Mouse (Mus musculus): ENCODE data around the gene Umad1. TPM values are rescaled to one million over a fixed set of nuclear protein-coding genes. Genes with fewer than 3 reads are reported as not detected.

The Umad1 gene
- polyA plus RNA-seq, 1 experiment from 2014 or later = 28.3 TPM

DNA sequence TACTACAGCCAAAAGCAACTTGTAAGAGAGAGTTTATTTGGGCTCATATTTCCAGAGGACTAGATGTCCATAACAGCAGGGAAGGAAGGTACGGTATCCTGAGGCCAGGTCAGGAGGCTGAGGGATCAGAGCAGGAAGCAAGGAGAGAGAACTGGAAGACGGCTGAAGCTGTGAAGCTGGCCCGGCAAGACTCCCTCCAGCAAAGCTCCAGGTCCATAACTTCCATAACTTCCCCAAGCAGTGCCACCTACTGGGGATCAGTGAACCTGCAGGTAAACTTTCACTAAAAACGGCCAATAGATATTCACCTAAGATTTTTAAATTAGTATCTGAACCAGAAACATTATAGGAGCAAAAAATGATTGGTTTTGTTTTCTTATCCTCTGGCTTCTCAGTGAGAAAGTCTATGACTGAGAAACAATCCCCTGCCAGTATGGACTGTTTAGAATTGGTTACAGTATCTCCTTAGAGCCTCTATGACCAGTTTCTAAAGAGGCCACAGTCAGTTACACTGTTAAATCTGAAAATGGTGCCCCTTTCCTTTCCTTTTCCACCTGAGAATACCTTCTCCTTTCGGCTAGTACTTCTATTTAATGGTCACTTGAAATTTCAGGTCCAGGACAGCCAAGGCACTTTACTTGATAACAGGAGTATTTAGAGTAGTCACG is 15.4 kb downstream of the Umad1 start:
- Histone ChIP-seq H3K27me3 (ENCODE audit: control insufficient read depth, insufficient read depth, low read length) (no peaks in the 10 kb centered on the region), H3K9ac (replicated peaks; ENCODE audit: low read depth, low read length) (no peak overlapping the region), H3K4me2 (replicated peaks; ENCODE audit: low read depth, low read length) (no peak overlapping the region), H3K4me3 (ENCODE audit: low read depth, low read length) (no peak overlapping the region), H3K9me3 (ENCODE audit: control insufficient read depth, low read depth, low read length) (no peaks in the 10 kb centered on the region), H3K4me1 (ENCODE audit: control insufficient read depth, insufficient read depth, low read length) (no peaks in the 10 kb centered on the region), H3K27ac (ENCODE audit: low read length) (no peak overlapping the region), H3K36me3 (ENCODE audit: control insufficient read depth, insufficient read depth, low read length) (no peaks in the 10 kb centered on the region)
- no peak for ATAC-seq (ENCODE audit: insufficient number of reproducible peaks, insufficient read depth, low FRiP score, low read depth)
- WGBS = 40% methylated on average over 6 of the region's 6 CpGs

DNA sequence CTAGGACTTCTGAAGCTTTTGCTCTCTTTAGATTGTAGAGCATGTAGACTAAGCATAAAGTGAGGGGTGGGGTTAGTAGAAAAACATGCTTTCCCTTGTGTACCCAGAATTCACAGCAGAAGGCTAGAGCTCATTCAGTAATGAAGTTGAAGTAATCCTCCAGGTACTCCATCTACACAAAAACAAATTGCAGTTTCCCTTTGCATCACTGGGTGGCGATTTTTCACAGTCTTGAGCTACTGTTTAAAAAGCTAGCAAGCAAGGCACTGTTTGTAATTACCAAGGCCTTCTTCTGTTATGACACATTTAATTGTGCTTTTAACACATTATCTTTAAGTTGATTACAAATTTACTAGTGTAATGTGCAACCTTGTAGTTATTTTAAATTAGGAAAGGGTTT is 16.0 kb downstream of the Umad1 start:
- H3K4me2 ChIP-seq (replicated peaks; ENCODE audit: low read depth, low read length) = no peak overlapping the region
- no peak overlapping the region for H3K27ac ChIP-seq (ENCODE audit: low read length)
- no peaks in the 10 kb centered on the region for H3K9me3 ChIP-seq (ENCODE audit: control insufficient read depth, low read depth, low read length)
- WGBS = 10% methylated on average over 1 of the region's 1 CpGs
- H3K9ac ChIP-seq (replicated peaks; ENCODE audit: low read depth, low read length) = no peak overlapping the region
- H3K27me3 ChIP-seq (ENCODE audit: control insufficient read depth, insufficient read depth, low read length) = no peaks in the 10 kb centered on the region
- no peaks in the 10 kb centered on the region for H3K4me1 ChIP-seq (ENCODE audit: control insufficient read depth, insufficient read depth, low read length)
- ATAC-seq (ENCODE audit: insufficient number of reproducible peaks, insufficient read depth, low FRiP score, low read depth) = no peak
- H3K4me3 ChIP-seq (ENCODE audit: low read depth, low read length) = no peak overlapping the region
- no peaks in the 10 kb centered on the region for H3K36me3 ChIP-seq (ENCODE audit: control insufficient read depth, insufficient read depth, low read length)

DNA sequence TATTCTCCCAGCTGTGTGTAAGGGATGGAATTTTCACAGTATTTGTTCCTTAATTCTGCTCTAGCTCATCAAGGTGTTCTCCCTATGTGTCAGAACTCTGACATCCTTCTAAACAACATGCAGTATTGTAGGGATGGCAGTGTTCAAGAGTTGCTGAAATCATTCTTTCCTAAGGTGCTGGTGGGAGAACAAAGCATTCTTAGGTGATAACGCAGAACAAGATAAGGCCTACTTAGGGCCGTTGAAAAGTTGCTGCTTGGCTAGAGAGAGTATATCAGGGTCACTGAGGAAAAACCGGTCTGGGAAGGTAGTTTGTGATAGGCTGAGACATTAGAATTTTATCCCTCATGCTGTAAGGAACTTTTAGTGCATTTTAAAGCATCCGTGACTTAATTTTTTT is 17.3 kb downstream of the Umad1 start:
- no peak overlapping the region for H3K4me2 ChIP-seq (replicated peaks; ENCODE audit: low read depth, low read length)
- H3K36me3 ChIP-seq (ENCODE audit: control insufficient read depth, insufficient read depth, low read length) = no peaks in the 10 kb centered on the region
- H3K4me3 ChIP-seq (ENCODE audit: low read depth, low read length) = no peak overlapping the region
- H3K9ac ChIP-seq (replicated peaks; ENCODE audit: low read depth, low read length) = no peak overlapping the region
- H3K27ac ChIP-seq (ENCODE audit: low read length) = no peak overlapping the region
- H3K9me3 ChIP-seq (ENCODE audit: control insufficient read depth, low read depth, low read length) = no peaks in the 10 kb centered on the region
- ATAC-seq (ENCODE audit: insufficient number of reproducible peaks, insufficient read depth, low FRiP score, low read depth) = no peak
- no peaks in the 10 kb centered on the region for H3K27me3 ChIP-seq (ENCODE audit: control insufficient read depth, insufficient read depth, low read length)
- 61% methylated on average over 4 of the region's 4 CpGs for WGBS
- H3K4me1 ChIP-seq (ENCODE audit: control insufficient read depth, insufficient read depth, low read length) = no peaks in the 10 kb centered on the region

DNA sequence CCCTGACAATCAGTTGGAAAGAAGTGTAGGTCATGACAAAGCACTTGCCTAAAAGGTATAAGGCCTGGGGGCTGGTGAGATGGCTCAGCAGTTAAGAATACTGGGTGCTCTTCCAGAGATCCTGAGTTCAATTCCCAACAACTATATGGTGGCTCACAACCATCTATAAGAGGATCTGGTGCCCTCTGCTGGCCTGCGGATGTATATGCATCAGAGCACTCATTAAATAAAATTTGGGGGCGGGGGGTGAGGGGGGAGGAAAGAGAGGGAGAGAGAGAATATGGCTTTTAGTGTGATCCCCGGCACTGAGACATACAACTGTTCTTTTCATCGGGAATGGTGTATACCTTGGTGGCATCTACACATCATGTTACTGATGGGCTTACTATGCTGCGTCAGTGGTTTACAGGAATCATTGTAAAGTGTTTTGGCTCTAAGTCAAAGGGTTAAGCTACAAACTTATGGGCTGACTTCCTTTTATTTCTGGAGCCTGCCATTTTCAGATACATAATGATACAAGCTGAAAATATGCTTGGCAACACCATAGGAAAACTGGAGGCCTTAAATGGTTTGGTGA is 19.4 kb downstream of the Umad1 start:
- no peak for ATAC-seq (ENCODE audit: insufficient number of reproducible peaks, insufficient read depth, low FRiP score, low read depth)
- H3K4me3 ChIP-seq (ENCODE audit: low read depth, low read length) = no peak overlapping the region
- H3K9me3 ChIP-seq (ENCODE audit: control insufficient read depth, low read depth, low read length) = no peaks in the 10 kb centered on the region
- H3K36me3 ChIP-seq (ENCODE audit: control insufficient read depth, insufficient read depth, low read length) = no peaks in the 10 kb centered on the region
- no peak overlapping the region for H3K9ac ChIP-seq (replicated peaks; ENCODE audit: low read depth, low read length)
- no peak overlapping the region for H3K4me2 ChIP-seq (replicated peaks; ENCODE audit: low read depth, low read length)
- H3K27me3 ChIP-seq (ENCODE audit: control insufficient read depth, insufficient read depth, low read length) = no peaks in the 10 kb centered on the region
- H3K4me1 ChIP-seq (ENCODE audit: control insufficient read depth, insufficient read depth, low read length) = no peaks in the 10 kb centered on the region
- no peak overlapping the region for H3K27ac ChIP-seq (ENCODE audit: low read length)
- 78% methylated on average over 5 of the region's 5 CpGs for WGBS

DNA sequence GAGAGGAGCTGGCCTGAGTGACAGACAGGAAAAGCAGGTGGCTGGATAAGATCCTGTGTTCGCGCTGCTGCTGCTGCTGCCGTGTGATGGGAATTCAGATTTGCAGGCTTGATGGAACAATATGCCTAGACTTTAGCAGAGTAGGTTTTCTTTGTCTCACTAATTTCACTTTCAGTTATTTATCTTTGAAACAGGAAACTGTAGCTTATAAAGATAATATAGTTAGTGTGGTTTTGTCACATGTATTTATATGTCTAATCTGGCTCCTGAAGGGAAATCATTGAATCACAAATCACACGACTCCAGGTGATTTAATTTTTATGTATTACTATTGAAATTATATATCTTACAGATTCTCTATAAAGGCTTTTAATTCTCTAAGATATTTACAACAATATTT is 24.2 kb downstream of the Umad1 start:
- Histone ChIP-seq H3K4me1 (ENCODE audit: control insufficient read depth, insufficient read depth, low read length) (no peaks in the 10 kb centered on the region), H3K9ac (replicated peaks; ENCODE audit: low read depth, low read length) (no peak overlapping the region), H3K4me2 (replicated peaks; ENCODE audit: low read depth, low read length) (no peak overlapping the region), H3K4me3 (ENCODE audit: low read depth, low read length) (no peak overlapping the region), H3K27ac (ENCODE audit: low read length) (no peak overlapping the region), H3K27me3 (ENCODE audit: control insufficient read depth, insufficient read depth, low read length) (no peaks in the 10 kb centered on the region), H3K9me3 (ENCODE audit: control insufficient read depth, low read depth, low read length) (no peaks in the 10 kb centered on the region), H3K36me3 (ENCODE audit: control insufficient read depth, insufficient read depth, low read length) (no peaks in the 10 kb centered on the region)
- ATAC-seq (ENCODE audit: insufficient number of reproducible peaks, insufficient read depth, low FRiP score, low read depth) = no peak
- 78% methylated on average over 4 of the region's 4 CpGs for WGBS

DNA sequence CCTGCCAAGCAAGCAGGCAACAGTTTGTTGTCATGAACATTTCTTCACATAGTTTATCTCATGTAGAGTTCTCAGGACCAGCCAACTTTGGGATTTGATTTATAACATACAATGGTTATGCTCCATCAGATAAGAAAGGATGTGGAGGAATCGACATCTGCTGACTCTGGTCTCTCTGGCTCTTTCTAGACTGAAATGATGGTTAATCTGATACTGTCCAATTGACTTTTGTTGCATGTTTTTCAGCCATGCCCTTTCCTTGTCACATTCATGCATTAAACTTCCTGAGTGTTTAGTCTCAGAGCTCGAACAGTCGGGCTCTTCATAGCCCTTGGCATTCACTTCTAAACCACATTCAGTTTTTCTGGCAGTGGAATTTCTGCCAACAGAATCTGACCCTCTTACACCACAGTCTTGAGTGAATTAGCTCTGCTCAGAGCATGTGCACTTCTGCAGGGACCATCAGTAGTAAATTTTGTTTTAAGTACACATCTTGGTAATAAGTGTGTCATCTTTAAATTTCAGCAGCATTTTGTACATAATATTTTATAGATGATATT is 26.4 kb downstream of the Umad1 start:
- no peak overlapping the region for H3K27ac ChIP-seq (ENCODE audit: low read length)
- no peak for ATAC-seq (ENCODE audit: insufficient number of reproducible peaks, insufficient read depth, low FRiP score, low read depth)
- no peaks in the 10 kb centered on the region for H3K9me3 ChIP-seq (ENCODE audit: control insufficient read depth, low read depth, low read length)
- 68% methylated on average over 3 of the region's 3 CpGs for WGBS
- no peak overlapping the region for H3K4me2 ChIP-seq (replicated peaks; ENCODE audit: low read depth, low read length)
- no peaks in the 10 kb centered on the region for H3K36me3 ChIP-seq (ENCODE audit: control insufficient read depth, insufficient read depth, low read length)
- H3K4me1 ChIP-seq (ENCODE audit: control insufficient read depth, insufficient read depth, low read length) = no peaks in the 10 kb centered on the region
- no peaks in the 10 kb centered on the region for H3K27me3 ChIP-seq (ENCODE audit: control insufficient read depth, insufficient read depth, low read length)
- no peak overlapping the region for H3K9ac ChIP-seq (replicated peaks; ENCODE audit: low read depth, low read length)
- no peak overlapping the region for H3K4me3 ChIP-seq (ENCODE audit: low read depth, low read length)

DNA sequence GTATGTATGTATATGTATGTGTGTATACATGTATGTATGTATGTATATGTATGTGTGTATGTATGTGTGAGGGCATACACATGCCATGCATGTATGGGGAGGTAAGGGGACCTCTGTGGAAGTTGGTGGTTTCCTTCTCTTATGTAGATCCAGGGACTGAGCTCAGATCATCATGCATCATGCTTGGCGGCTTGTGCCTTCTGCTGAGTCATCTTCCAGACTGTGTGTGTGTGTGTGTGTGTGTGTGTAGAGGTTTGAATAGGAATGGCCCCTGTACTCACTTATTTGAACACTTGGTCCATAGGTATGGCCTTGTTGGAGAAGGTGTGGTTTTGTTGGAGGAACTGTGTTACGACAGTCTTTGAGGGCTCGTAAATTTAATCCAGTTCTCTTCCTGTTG is 27.1 kb downstream of the Umad1 start:
- no peak overlapping the region for H3K4me2 ChIP-seq (replicated peaks; ENCODE audit: low read depth, low read length)
- no peaks in the 10 kb centered on the region for H3K27me3 ChIP-seq (ENCODE audit: control insufficient read depth, insufficient read depth, low read length)
- no peaks in the 10 kb centered on the region for H3K9me3 ChIP-seq (ENCODE audit: control insufficient read depth, low read depth, low read length)
- H3K4me1 ChIP-seq (ENCODE audit: control insufficient read depth, insufficient read depth, low read length) = no peaks in the 10 kb centered on the region
- no peak overlapping the region for H3K9ac ChIP-seq (replicated peaks; ENCODE audit: low read depth, low read length)
- no peak overlapping the region for H3K27ac ChIP-seq (ENCODE audit: low read length)
- no peaks in the 10 kb centered on the region for H3K36me3 ChIP-seq (ENCODE audit: control insufficient read depth, insufficient read depth, low read length)
- H3K4me3 ChIP-seq (ENCODE audit: low read depth, low read length) = no peak overlapping the region
- WGBS = 94% methylated on average over 3 of the region's 3 CpGs
- ATAC-seq (ENCODE audit: insufficient number of reproducible peaks, insufficient read depth, low FRiP score, low read depth) = no peak

DNA sequence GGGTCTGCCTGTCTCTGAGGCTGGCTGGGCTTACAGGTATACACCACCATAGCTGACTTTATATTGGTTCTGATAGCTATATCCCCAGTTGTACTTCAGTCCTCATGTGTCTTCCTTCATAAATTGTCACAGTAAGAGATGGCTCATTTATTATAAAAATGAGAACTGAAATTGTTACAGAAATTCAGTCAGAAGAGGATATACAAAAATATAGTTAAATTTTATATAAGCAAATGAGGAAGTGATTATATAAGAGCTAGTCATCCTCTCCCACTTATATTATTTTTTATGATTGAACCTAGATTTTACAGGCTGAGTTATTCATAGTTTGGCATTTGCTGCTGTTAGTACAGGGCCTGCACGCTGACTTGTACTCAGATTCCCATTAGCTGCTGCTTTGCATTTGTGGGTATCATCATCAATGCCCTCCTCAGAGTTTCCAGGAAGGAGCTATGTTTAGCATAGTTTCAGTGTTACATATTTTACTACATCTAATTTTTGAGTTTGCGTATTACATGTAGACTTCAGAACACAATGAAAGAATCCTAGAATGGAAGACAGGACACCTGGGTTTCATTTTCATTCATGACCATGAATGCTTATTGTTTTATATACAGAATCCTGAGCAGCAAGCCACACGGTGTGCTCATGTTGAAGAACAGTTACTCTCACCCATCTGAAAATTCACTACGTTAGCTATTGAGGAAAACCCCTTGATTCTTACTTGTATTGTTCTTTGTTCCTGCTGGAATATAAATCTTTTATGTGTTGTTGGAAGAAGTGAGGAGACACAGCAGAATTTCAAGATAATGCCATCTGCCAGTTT is 29.9 kb downstream of the Umad1 start:
- H3K9ac ChIP-seq (replicated peaks; ENCODE audit: low read depth, low read length) = no peak overlapping the region
- no peaks in the 10 kb centered on the region for H3K9me3 ChIP-seq (ENCODE audit: control insufficient read depth, low read depth, low read length)
- H3K27me3 ChIP-seq (ENCODE audit: control insufficient read depth, insufficient read depth, low read length) = no peaks in the 10 kb centered on the region
- H3K4me1 ChIP-seq (ENCODE audit: control insufficient read depth, insufficient read depth, low read length) = no peaks in the 10 kb centered on the region
- 87% methylated on average over 4 of the region's 4 CpGs for WGBS
- no peak overlapping the region for H3K4me2 ChIP-seq (replicated peaks; ENCODE audit: low read depth, low read length)
- no peak for ATAC-seq (ENCODE audit: insufficient number of reproducible peaks, insufficient read depth, low FRiP score, low read depth)
- no peaks in the 10 kb centered on the region for H3K36me3 ChIP-seq (ENCODE audit: control insufficient read depth, insufficient read depth, low read length)
- H3K4me3 ChIP-seq (ENCODE audit: low read depth, low read length) = no peak overlapping the region
- H3K27ac ChIP-seq (ENCODE audit: low read length) = no peak overlapping the region

Measured in stomach, embryonic 14.5 days (tissue).